Mouse (Mus musculus) testis, postnatal 14 days (tissue): ENCODE data around the gene Elmo1.

Experiments
- DNase-seq: peaks from one replicate; pipeline ENCODE4 v3.0.0; 2021; ENCODE audit warnings: low spot score

Elmo1 gene

GRCm38 (mm10) chr13:20472301-20472831 is 382.0 kb downstream of the Elmo1 start:
- DNase-seq = no peak

- DNase-seq = no peak
These were observed 382.6 kb downstream of the Elmo1 start for GRCm38 (mm10) chr13:20472891-20473539.

- no peak for DNase-seq
These were observed 383.3 kb downstream of the Elmo1 start for GRCm38 (mm10) chr13:20473641-20474078.

- DNase-seq = no peak
These were observed 384.2 kb downstream of the Elmo1 start for GRCm38 (mm10) chr13:20474600-20474999.

- DNase-seq = no peak
These were observed 391.4 kb downstream of the Elmo1 start for GRCm38 (mm10) chr13:20481805-20482204.

- no peak for DNase-seq
These were observed 398.7 kb downstream of the Elmo1 start for GRCm38 (mm10) chr13:20489110-20489509.

GRCm38 (mm10) chr13:20489698-20490417 is 399.5 kb downstream of the Elmo1 start:
- no peak for DNase-seq

- DNase-seq = no peak
These were observed 400.6 kb downstream of the Elmo1 start for GRCm38 (mm10) chr13:20490860-20491594.

GRCm38 (mm10) chr13:20491666-20492065 is 401.3 kb downstream of the Elmo1 start:
- DNase-seq = no peak

- no peak for DNase-seq
These were observed 403.8 kb downstream of the Elmo1 start for GRCm38 (mm10) chr13:20494047-20494739.

GRCm38 (mm10) chr13:20501923-20502322 is 411.5 kb downstream of the Elmo1 start:
- DNase-seq = no peak

- no peak for DNase-seq
These were observed 413.0 kb downstream of the Elmo1 start for GRCm38 (mm10) chr13:20503371-20503770.

- no peak for DNase-seq
These were observed 417.2 kb downstream of the Elmo1 start for GRCm38 (mm10) chr13:20507381-20508129.

- no peak for DNase-seq
These were observed 420.6 kb downstream of the Elmo1 start for GRCm38 (mm10) chr13:20511026-20511425.

GRCm38 (mm10) chr13:20512317-20513240 is 422.2 kb downstream of the Elmo1 start:
- no peak for DNase-seq

GRCm38 (mm10) chr13:20514721-20515120 is 424.3 kb downstream of the Elmo1 start:
- no peak for DNase-seq

- DNase-seq = no peak
These were observed 425.7 kb downstream of the Elmo1 start for GRCm38 (mm10) chr13:20516096-20516495.

GRCm38 (mm10) chr13:20517702-20518101 is 427.3 kb downstream of the Elmo1 start:
- no peak for DNase-seq

GRCm38 (mm10) chr13:20521492-20521891 is 431.1 kb downstream of the Elmo1 start:
- no peak for DNase-seq

- DNase-seq = no peak
These were observed 433.3 kb downstream of the Elmo1 start for GRCm38 (mm10) chr13:20523671-20524070.
